Mouse (Mus musculus) brain, embryonic 14.5 days (tissue): ENCODE data around the gene Olfr424.

ENCODE experiments used
- CTCF ChIP-seq: fragments of 200-500 bp; IDR thresholded peaks from 2 replicates; pipeline ENCODE4 v1.5.1; 2012; ENCODE audit warnings: inconsistent platforms, mild to moderate bottlenecking, moderate library complexity, borderline replicate concordance; ENCODE audit not compliant: insufficient read depth, insufficient read length; ENCODE audit errors: extremely low read depth
- POLR2A ChIP-seq: fragments of 200-500 bp; IDR thresholded peaks from 2 replicates; pipeline ENCODE4 v1.6.1; 2012; ENCODE audit warnings: mild to moderate bottlenecking, inconsistent platforms, borderline replicate concordance; ENCODE audit not compliant: poor library complexity, insufficient read depth, insufficient read length, severe bottlenecking; ENCODE audit errors: extremely low read depth

DNA sequence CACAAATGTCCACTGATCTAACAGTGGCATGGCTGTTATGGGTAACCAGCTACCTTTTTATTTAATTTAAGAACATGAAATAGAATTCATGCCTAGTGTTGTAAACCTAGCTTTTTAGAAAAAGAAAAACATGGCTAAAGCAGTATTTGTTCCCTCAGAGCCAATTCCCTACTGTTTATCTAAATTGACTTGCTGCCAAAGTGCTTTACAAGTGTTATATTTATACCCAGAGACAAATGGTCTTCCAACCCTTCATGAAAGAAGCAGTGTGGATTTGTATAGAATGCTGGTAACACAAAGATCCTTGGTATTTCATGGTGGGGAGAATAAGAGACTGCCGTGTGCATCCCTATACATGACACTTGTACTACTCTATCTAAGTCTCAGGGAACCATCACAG is 15.4 kb downstream of the Olfr424 start:
- no peak for TF ChIP-seq CTCF
- TF ChIP-seq POLR2A, result no peak
